Mouse (Mus musculus): Measurements from ENCODE around the gene Nfam1. TPM values are rescaled to one million over a fixed set of nuclear protein-coding genes. Genes with fewer than 3 reads are reported as not detected.

The Nfam1 gene
- polyA plus RNA-seq, 1 experiment from 2014 or later = 6.5 TPM

DNA sequence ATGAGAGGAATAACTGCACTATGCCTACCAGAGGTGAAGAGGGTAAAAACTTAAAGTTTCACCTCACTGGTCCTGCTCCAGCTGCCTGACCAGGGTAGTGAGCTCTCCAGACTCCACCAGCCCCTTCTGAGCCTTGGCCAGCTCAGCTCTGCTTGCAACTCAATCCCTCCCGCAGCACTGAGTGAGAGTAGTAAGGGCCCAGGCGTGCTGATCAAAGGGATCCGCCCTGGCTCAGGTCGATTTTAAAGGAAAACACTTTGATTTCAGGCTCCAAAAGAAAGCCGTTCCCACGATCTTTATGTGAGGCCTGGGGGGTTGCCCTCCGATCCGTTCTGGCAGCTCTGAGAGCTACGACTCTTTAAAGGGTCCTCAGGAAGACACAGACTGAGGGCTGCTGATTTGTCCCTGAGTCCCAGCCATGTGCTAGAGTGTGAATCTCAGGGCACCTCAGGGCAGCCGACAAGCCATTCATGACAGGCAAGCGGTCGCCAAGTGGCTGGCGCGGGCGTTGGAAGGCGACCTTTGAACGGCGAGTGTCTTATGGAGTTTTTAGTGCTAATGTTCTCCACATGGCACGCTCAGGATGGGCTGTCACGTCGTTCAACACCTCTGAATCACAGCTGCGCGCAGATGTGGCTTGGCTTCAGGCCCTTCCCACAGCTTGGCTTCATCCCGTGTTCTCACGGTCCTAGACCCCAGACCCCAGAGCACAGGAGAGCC is 7.9 kb downstream of the Nfam1 start:
- H3K9me3 ChIP-seq (ENCODE audit: low read length) = no peaks in the 10 kb centered on the region
- no peak overlapping the region for H3K9ac ChIP-seq (replicated peaks; ENCODE audit: low read depth)
- TF ChIP-seq CTCF (IDR thresholded peaks at IDR 0.05) = no peak
- no peak overlapping the region for H3K4me2 ChIP-seq (replicated peaks; ENCODE audit: low read depth, low read length)
- no peak overlapping the region for H3K27ac ChIP-seq (ENCODE audit: low read length)
- peaks cover 5% of the 10 kb centered on the region; the same call in 1 of the 2 replicates for H3K4me1 ChIP-seq (ENCODE audit: insufficient read depth, low read depth, low read length)
- peak; percentile 73 for ATAC-seq
- H3K36me3 ChIP-seq (ENCODE audit: insufficient read depth, low read length) = no peaks in the 10 kb centered on the region
- no peak overlapping the region for H3K4me3 ChIP-seq (ENCODE audit: low read depth, low read length)
- peak; percentile 65 for DNase-seq (ENCODE audit: low spot score)
- WGBS = 24% methylated on average over 25 of the region's 25 CpGs
- no peaks in the 10 kb centered on the region for H3K27me3 ChIP-seq (replicated peaks; ENCODE audit: insufficient read depth, low read length)

DNA sequence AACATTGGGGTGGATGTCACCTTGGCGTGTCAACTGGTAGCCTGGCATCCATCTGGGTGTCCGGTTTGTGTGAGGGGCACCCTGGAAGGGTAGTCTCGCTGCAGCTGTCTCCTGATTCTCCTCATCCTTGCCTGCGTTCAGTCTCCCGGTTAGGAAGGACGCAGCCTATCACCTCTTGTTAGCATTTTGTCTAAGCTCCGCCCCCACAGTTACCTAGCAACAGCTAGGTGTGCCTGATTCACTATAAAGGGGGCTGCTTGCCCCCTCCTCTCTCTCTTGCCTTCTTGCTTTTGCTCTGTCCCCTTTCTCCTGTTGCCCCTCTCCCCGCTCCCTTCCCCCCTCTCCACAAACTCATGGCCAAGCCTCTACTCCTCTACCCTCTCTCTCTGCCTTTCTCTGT is 10.2 kb downstream of the Nfam1 start:
- no peak overlapping the region for H3K9ac ChIP-seq (replicated peaks; ENCODE audit: low read depth)
- no peak for TF ChIP-seq EP300 (IDR thresholded peaks at IDR 0.05)
- TF ChIP-seq CTCF (IDR thresholded peaks at IDR 0.05) = no peak
- H3K4me1 ChIP-seq (ENCODE audit: insufficient read depth, low read depth, low read length) = peaks cover 5% of the 10 kb centered on the region; the same call in 1 of the 2 replicates
- no peak overlapping the region for H3K4me3 ChIP-seq (ENCODE audit: low read depth, low read length)
- H3K27me3 ChIP-seq (replicated peaks; ENCODE audit: insufficient read depth, low read length) = no peaks in the 10 kb centered on the region
- H3K27ac ChIP-seq (ENCODE audit: low read length) = no peak overlapping the region
- ATAC-seq = no peak
- DNase-seq (ENCODE audit: low spot score) = no peak
- no peaks in the 10 kb centered on the region for H3K9me3 ChIP-seq (ENCODE audit: low read length)
- WGBS = 50% methylated on average over 8 of the region's 8 CpGs
- H3K36me3 ChIP-seq (ENCODE audit: insufficient read depth, low read length) = no peaks in the 10 kb centered on the region
- H3K4me2 ChIP-seq (replicated peaks; ENCODE audit: low read depth, low read length) = no peak overlapping the region

DNA sequence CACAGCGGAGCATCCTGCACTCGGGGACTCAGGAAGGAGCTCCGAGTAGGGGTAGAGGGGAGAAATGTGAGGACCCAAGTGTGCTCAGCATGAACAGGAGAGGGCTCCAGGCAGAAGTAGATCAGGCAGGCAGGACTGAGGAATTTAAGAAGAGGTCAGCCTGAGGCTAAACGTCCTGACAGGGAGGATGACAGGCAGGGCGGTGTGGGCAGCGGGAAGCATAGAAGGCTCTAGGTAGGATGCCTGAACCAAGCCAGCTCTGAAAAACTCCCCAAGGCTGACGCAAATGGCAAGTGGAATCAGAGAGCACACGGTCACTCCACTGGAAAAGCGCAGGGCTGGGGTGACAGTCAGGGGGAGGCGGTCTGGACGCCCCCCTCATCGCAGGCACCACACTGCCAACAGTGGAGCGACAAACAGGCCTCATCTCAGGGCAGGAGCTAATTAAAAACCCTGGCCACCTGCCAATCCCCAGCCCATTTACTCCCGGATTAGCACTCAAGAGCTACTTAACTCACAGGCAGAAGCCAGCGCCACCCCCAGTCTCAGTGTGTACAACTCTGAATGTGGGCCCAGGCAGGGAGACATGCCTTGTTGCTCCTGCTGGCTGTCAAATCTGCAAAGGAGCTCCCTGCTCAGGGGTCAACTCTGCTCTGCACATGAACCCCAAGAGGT is 22.0 kb downstream of the Nfam1 start:
- H3K9ac ChIP-seq (replicated peaks; ENCODE audit: low read depth) = no peak overlapping the region

DNA sequence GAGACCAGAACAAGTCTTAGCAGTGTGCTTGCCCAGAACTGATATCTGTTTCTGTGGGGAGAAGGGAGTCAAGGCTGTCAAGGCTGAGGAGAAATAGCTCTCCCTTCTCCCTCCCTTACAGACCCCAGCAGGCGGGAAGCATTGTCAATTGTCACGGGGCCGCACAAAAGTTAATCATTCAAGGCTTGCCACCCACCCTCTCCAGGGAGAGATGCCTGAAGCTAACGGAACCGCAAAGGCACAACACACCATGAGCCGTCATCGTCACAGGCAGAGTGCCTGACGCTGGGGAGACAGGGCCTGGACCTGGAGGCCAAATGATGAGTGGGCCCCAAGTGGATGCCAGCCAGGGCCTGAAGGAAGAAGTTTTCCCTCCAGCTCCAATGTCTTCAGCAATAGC is 22.7 kb downstream of the Nfam1 start:
- WGBS = 18% methylated on average over 8 of the region's 8 CpGs
- H3K9ac ChIP-seq (replicated peaks; ENCODE audit: low read depth) = no peak overlapping the region

More for the DNA sequence above, 22.0 kb downstream of the Nfam1 start:
- DNase-seq (ENCODE audit: low spot score) = peak; percentile 37
- TF ChIP-seq CTCF (IDR thresholded peaks at IDR 0.05) (no peak), EP300 (IDR thresholded peaks at IDR 0.05) (no peak)
- no peak overlapping the region for H3K4me2 ChIP-seq (replicated peaks; ENCODE audit: low read depth, low read length)
- H3K9me3 ChIP-seq (ENCODE audit: low read length) = no peaks in the 10 kb centered on the region
- peaks cover 6% of the 10 kb centered on the region; the same call in 1 of the 2 replicates for H3K4me1 ChIP-seq (ENCODE audit: insufficient read depth, low read depth, low read length)
- no peaks in the 10 kb centered on the region for H3K27me3 ChIP-seq (replicated peaks; ENCODE audit: insufficient read depth, low read length)
- no peaks in the 10 kb centered on the region for H3K36me3 ChIP-seq (ENCODE audit: insufficient read depth, low read length)
- WGBS = 36% methylated on average over 15 of the region's 15 CpGs
- ATAC-seq = 0 out of 2 replicates have a peak, but pooled peaks have one; percentile 20
- no peak overlapping the region for H3K4me3 ChIP-seq (ENCODE audit: low read depth, low read length)
- no peak overlapping the region for H3K27ac ChIP-seq (ENCODE audit: low read length)

DNA sequence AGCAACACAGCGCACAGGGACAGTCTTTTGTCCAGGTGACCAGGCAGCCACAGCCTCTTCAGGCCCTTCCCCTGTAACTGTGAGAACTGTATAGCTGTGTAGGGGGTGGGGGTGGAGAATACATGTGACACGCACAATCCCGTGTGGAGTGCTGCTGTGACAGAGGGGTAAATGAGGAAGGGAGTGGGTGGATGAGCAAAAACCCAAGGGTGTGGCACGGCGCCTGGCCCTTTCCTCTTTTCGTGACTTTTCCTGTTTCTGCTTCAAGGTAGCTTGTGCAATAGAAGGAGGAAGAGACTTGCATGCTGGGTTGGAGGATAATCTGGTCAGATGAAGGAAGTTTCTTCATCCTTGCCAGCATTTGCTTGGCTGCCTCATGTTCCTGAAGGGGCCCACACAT is 23.6 kb downstream of the Nfam1 start:
- no peak overlapping the region for H3K9ac ChIP-seq (replicated peaks; ENCODE audit: low read depth)
- H3K9me3 ChIP-seq (ENCODE audit: low read length) = no peaks in the 10 kb centered on the region
- no peak for TF ChIP-seq EP300 (IDR thresholded peaks at IDR 0.05)
- no peak for TF ChIP-seq CTCF (IDR thresholded peaks at IDR 0.05)
- no peaks in the 10 kb centered on the region for H3K27me3 ChIP-seq (replicated peaks; ENCODE audit: insufficient read depth, low read length)
- peak; percentile 49; the same call in 1 of the 2 replicates for ATAC-seq
- no peak overlapping the region for H3K4me3 ChIP-seq (ENCODE audit: low read depth, low read length)
- H3K4me1 ChIP-seq (ENCODE audit: insufficient read depth, low read depth, low read length) = peaks cover 6% of the 10 kb centered on the region; the same call in 1 of the 2 replicates
- no peak overlapping the region for H3K4me2 ChIP-seq (replicated peaks; ENCODE audit: low read depth, low read length)
- DNase-seq (ENCODE audit: low spot score) = peak; percentile 58
- no peaks in the 10 kb centered on the region for H3K36me3 ChIP-seq (ENCODE audit: insufficient read depth, low read length)
- no peak overlapping the region for H3K27ac ChIP-seq (ENCODE audit: low read length)
- WGBS = 87% methylated on average over 6 of the region's 6 CpGs

More for the DNA sequence above, 22.7 kb downstream of the Nfam1 start:
- Histone ChIP-seq H3K4me1 (ENCODE audit: insufficient read depth, low read depth, low read length) (peaks cover 6% of the 10 kb centered on the region; the same call in 1 of the 2 replicates), H3K9me3 (ENCODE audit: low read length) (no peaks in the 10 kb centered on the region), H3K4me3 (ENCODE audit: low read depth, low read length) (no peak overlapping the region), H3K4me2 (replicated peaks; ENCODE audit: low read depth, low read length) (no peak overlapping the region), H3K27ac (ENCODE audit: low read length) (no peak overlapping the region), H3K36me3 (ENCODE audit: insufficient read depth, low read length) (no peaks in the 10 kb centered on the region), H3K27me3 (replicated peaks; ENCODE audit: insufficient read depth, low read length) (no peaks in the 10 kb centered on the region)
- DNase-seq (ENCODE audit: low spot score) = no peak
- TF ChIP-seq CTCF (IDR thresholded peaks at IDR 0.05) = no peak
- no peak for TF ChIP-seq EP300 (IDR thresholded peaks at IDR 0.05)
- no peak for ATAC-seq

DNA sequence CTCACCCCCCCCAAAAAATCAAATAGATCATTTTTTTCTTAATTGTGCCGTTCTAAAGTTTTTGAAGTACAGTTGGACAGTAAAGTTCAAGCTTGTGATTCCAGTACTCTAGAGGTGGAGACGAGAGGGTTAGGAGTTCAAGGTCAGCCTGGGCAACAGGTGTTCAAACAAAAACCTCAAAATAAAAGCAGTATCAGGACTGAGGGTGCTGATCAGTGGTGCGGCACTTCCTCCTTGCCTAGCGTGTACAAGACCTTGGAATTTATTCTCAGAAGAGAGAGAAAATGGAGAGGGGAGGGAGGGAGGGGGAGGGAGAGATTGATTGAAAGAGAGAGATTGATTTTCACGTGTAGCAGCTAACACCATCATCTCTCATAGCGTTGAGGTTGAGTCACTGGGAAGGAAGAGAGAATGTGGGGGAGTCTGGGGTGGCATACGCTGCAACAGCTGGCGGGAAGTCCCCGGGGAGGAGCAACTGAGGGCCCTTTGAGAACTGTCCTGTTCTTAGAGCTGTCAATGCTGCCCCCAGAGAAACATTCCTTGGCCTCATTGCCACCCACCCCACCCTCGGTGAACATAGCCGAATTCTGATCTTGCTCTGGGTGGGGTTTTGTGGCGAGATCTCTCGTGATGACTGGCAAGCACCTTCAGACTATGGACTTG is 24.2 kb downstream of the Nfam1 start:
- Histone ChIP-seq H3K4me2 (replicated peaks; ENCODE audit: low read depth, low read length) (no peak overlapping the region), H3K27ac (ENCODE audit: low read length) (no peak overlapping the region), H3K27me3 (replicated peaks; ENCODE audit: insufficient read depth, low read length) (no peaks in the 10 kb centered on the region), H3K4me3 (ENCODE audit: low read depth, low read length) (no peak overlapping the region), H3K9ac (replicated peaks; ENCODE audit: low read depth) (no peak overlapping the region), H3K36me3 (ENCODE audit: insufficient read depth, low read length) (no peaks in the 10 kb centered on the region), H3K4me1 (ENCODE audit: insufficient read depth, low read depth, low read length) (peaks cover 6% of the 10 kb centered on the region; the same call in 1 of the 2 replicates), H3K9me3 (ENCODE audit: low read length) (no peaks in the 10 kb centered on the region)
- ATAC-seq = no peak
- TF ChIP-seq EP300 (IDR thresholded peaks at IDR 0.05) (no peak), CTCF (IDR thresholded peaks at IDR 0.05) (no peak)
- 62% methylated on average over 13 of the region's 13 CpGs for WGBS
- no peak for DNase-seq (ENCODE audit: low spot score)

Measured in lung, postnatal 0 days (tissue).